Mouse (Mus musculus) embryo, embryonic 11.5 days (tissue): ENCODE data around the gene Stox2.
"Not testable (repeated sequence)": the region's sequence is repeated elsewhere in the genome, so short reads cannot be mapped to it uniquely, and the experiment has no call there.

ENCODE experiments used
- DNase-seq: peaks from one replicate; pipeline ENCODE4 v3.0.0-alpha.2; 2012; ENCODE audit warnings: low read depth, low spot score

Stox2 gene

DNA sequence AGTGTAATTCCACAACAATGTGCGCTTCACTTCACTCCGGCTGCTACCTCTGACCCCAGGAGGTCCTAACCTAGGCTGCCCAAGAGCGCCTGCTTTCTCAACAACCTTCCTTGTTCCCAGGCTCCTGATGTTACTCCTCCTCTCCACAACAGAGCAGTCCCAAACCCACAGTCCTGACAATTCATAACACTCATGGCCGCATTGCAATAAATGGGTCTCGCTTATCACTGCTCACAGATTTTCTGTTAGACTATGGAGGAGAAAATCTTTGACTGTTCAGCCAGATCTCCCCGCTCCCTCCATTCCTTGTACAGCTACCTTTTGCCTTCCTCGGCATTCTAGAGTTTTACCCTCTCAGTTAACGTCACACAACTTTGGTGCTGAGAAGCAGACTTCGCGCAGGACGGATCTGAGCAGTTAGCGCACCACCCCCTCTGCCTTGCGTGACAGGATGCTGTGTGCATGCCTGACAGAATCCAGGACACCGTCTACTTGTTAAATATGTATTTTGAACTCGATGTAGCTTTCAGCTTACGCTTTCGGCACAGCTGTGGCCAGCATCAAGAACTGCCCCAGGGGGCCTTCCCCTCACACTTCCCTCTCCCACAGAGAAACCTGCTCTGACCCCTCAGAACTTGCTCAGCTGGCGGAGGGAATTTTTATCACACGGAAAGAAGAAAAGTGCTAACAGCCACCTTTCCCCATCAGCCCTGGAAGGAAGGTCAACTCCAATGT lies at the start of gene Stox2:
Gene Stox2 (minus strand): TSS at position 51 of the 735 bp plus-strand sequence.
- DNase-seq = no peak

DNA sequence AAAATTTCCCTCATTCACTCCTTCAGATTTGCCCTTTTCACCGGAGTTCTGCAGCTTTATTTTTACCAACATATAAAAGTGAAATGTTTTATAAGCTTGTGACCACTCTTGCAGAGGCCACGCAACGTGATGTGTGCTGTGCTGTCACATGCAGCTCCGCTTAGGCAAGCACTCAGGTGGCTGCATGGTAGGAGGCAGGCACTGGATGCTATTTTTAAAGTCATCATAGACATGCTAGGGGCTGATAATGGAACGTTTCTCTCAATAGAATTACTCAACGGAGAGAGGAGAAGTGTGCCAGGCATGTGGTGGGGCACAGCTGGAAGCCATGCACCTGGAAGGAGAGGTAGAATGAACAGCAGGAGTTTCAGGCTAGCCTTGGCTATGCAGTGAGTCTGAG lies 49.3 kb upstream of the Stox2 start:
- DNase-seq = no peak

DNA sequence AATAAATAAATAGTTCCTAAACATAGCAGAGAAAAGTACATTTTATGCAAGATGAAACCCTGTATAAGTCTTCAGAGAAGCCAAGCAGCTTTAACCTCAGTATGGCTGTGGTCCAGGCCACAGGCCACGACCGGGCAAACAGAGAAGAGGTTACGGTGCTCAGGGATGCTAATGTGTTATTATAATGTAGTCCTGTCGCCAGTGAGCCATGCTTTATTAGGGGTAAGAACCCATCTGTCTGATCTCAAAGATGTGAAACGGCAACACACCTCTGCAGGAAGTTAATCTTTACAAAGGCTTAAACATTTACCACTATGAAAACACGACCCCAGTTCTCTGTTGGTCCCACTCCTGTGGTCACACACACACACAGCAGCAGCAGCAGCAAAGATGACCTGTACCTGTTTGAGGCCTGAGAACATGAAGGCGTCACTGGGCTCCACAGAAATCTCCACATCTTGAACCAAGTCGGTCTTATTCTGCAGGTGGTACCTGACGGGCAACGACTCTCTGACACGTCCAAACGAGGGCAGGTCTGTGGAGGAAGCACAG lies 48.5 kb upstream of the Stox2 start:
- DNase-seq = no peak

DNA sequence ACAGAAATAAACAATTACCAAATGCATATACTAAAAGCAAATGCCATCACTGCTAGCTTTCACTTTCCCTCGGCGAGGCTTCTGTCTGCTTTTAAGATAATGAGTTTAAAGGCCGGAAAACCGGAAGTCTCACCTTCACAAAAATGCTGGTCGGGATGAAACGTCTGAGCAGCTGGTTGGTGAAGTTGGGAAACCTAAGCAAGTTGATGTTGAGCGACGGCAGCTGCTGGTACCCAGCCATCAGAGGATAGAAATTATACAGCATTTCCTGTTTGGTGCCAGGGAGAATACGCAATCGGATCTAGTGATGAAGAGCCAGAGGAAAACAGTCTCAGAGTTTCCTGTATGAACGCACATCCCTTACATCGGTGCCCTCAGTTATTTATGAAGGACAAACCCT lies 46.9 kb upstream of the Stox2 start:
- no peak for DNase-seq

DNA sequence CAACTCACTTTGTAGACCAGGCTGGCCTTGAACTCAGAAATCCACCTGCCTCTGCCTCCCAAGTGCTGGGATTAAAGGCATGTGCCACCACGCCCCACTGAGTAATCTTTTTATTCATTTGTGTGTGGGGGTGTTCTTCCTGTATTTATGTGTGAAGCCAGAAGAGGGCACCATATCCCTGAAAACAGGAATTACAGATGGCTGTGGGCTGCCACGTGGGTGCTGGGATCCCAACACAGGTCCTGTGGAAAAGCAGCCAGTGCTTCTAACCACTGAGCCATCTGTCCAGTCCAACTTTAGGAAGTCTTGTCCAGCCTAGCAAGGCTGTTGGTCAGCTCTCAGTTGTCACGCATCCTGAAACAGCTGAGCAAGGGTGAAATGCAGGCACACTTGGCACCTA lies 41.1 kb upstream of the Stox2 start:
- DNase-seq = no peak

DNA sequence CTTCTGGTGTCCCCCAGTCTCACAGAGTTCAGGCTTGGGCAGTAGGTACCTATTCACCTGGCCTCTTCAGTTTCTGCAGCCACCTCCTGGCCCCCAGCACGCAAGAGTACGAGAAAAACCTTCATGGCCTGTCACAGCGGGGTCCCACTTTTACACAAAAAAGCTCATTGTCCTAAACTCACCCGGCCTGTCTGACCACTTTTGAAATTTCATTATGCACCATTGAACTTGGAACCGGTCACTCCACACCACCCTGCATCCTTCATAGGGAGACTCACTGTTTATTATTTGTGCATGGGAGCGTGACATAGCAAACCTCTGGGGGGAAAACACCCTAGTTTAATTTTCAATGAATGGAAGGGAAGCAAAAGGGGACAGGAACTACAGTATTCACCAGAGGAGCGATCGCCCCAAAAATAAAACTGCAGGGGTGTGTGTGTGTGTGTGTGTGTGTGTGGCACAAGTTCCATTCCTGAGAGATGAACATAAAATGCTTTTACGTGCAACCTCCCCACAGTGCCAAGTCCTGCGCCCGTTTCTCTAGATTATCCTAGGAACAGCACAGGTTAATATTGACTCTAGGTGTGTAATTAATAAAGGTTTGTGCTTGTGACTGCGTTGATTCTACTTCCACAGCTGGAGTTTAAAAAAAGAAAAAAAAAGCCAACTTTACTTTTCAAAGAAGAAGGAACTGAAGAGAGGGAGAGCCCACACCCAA lies 36.4 kb upstream of the Stox2 start:
- no peak for DNase-seq

DNA sequence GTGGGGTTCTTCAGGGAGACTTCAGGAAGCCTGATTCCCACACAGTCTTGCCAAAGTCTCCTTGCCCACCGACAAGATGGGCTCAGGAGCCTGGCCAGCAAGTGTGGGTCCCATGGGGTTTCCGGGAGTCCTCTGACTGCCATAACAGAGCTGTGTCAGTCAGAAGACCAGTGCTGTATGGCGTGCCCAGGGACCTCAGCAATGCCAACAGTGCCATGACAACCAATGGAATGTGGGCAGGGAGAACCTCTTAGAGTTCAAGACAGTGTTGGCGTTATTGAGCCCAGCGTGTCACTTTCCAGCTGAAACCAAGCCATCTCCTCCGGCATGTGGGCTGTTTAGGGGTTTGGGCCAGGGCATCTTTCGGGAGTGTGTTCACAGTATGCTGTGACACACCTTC lies 33.9 kb upstream of the Stox2 start:
- no peak for DNase-seq

DNA sequence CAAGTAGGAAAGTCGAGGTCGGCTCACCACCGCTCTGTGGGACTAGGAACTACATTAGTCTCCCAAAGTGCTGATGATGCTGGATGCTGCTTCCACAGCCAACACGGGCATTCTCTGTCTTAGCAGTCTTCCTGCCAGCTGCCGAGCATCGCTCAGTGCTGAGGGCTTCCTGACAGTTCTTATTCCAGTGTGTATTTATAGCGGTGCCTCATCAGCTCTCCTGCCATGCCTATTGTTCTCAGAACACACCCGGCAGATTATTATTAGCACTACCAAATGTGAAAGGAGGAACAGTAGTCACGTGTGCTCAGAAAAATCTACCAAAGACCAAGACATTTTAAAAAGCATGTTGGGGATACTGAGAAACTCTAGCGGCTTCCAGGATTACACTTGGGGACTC lies 15.5 kb upstream of the Stox2 start:
- no peak for DNase-seq

DNA sequence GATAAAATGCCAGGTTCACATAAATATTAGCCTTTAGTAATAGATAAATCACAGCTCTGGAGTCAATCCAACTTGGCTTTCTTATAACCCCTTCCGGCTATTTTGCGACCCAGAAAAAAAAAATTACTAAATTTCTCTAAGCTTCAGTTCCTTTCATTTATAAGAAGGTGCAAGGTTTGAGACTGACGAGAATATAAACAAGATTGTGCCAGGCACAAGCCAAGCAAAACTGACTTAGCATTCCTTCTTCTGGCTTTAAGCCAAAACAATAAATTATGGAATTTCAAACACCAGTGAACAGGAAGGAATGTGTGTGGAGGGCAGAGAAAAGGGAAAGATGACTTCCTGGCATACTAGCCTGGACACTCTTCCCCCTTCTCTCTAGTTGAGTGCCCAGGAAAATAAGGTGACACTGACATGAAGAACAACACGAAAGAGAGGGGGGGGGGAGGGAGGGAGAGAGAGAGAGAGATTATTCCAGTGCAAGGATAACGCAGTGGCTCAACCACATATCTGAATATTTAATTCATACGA lies 13.1 kb upstream of the Stox2 start:
- DNase-seq = no peak

DNA sequence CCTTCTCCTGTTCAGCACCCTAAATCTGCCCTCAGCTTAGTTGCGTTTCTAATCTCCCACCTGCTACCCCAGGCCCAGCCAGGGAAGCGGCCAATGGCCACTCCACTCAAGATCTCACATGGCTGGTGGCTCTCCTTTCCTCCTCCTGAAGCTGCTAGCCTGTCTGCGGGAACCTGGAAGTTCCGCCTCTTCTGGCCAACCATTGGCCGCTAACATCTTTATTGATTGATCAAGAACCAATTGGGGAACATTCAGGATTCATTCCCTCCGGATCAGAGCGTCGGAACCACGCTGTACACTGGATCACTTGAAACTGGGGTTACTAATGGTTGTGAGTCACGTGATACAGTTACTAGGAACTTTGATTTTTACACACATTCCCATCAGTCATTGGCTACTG lies 12.4 kb upstream of the Stox2 start:
- no peak for DNase-seq

DNA sequence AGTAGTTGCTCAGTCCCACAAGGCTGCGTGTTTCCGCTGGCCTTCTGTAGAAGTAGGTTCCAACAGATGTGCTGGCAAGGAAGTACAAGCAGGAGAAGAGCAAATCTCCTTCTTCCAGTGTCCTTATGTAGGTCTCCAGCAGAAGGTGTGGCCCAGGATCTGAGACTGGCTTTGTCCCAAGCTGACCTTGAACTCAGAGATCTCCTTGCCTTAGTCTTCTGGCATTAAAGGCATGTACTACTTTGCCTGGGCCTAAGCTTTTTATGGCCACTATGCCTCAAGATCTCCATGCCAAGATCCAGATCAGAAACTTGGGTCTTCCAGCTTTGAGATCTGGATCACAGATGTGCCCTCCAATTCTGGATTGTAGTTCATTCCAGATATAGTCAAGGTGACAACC lies 3.0 kb upstream of the Stox2 start:
- not testable (repeated sequence) for DNase-seq

DNA sequence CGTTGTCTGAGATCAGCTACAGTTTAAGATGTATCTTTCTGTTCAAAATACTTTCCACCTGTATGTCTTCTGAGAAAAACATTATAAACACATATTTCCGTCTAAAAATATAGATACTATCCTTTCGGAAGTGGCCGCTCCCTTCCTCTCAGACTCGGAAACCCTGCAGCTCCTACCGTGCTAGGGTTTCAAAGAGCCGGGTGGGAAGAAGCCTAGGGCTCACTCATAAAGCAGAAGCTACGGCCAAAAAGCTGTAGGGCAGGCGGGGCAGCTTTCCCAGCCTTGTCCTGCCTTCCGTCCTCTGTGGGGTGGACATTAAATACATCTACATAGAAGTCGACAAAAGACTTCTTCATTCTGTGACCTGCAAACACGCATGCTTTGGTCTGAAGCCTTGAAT lies 6.9 kb downstream of the Stox2 start:
- DNase-seq = no peak

DNA sequence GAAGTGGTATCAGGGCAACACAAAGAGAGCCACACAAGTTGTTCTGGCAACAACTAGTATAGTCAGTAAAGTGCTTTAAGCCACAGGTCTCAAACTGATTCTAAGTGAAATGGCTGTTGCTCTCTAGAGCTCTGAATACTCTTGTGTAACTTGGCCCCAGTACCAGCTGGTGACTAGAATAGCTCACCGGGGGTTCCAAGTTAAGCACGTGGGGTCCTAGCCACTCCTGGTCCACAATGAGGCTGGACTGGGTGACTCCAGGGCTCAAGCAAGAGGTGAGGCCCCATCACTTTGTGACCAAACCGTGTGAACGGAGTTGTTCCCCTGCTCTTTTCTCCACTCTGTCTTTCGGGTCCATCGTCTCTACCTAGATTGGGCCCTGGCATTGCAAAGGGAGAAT lies 8.2 kb downstream of the Stox2 start:
- no peak for DNase-seq

DNA sequence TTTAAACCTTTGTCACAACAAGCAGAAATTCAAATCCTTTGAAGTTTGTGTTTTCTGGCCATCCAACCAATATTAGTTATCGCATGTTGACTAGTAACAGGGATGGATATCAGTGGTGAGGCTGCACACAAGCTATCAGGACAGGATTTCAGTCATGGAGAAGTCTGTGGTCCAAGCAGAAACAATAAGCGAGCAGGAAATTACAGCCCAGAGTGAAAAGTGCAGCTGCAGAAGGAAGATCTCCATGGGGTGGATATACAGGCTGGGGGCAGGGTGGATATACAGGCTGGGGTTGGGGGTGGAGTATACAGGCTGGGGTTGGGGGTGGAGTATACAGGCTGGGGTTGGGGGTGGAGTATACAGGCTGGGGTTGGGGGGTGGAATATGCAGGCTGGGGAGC lies 10.3 kb downstream of the Stox2 start:
- no peak for DNase-seq

DNA sequence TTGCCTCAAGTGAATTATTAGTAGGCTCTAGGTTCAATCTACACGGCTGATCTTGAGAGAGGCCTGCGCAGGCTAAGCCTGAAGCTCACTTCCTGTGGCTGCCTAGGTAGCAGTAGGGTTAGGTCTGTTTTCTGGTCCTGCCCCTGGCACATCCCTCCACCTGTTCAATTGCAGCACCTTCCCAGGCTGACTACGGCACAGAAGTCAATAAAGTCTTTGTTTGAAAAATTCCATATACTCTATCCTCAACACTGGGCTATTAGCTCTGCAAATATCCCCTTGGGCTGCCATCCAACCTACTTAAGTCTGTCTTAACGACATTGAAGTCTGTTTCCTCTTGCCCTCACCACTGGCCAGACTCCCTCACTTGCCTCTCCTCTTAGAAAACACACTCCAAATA lies 10.8 kb downstream of the Stox2 start:
- DNase-seq = no peak

DNA sequence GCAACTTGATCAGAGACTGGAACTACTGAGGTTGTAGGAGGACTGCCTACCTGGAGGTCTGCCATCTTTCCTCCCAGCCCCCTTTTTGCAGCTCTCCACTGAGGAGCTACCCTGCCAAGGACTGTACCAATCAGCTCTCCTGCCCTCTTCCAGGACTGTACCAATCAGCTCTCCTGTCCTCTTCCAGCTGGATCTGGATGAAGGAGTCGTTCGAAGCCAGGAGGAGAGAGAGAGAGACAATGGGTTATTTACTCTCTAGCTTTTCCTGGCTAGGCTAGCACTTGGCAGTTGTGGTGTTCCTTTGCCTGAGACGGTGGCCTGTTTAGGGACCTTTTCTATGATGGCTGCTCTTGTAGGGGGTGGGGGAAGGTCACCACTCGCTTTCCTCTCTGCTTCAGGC lies 14.9 kb downstream of the Stox2 start:
- no peak for DNase-seq

DNA sequence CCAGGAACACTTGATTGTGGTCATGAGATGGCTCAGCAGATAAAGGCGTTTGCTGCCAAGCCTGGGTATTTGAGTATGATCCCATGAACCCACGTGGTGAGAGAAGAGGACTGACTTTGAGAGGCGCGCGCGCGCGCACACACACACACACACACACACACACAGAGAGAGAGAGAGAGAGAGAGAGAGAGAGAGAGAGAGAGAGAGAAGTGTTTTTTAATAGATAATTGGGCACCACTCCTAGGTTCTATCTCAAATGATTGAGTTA lies 32.0 kb downstream of the Stox2 start:
- DNase-seq = not testable (repeated sequence)

DNA sequence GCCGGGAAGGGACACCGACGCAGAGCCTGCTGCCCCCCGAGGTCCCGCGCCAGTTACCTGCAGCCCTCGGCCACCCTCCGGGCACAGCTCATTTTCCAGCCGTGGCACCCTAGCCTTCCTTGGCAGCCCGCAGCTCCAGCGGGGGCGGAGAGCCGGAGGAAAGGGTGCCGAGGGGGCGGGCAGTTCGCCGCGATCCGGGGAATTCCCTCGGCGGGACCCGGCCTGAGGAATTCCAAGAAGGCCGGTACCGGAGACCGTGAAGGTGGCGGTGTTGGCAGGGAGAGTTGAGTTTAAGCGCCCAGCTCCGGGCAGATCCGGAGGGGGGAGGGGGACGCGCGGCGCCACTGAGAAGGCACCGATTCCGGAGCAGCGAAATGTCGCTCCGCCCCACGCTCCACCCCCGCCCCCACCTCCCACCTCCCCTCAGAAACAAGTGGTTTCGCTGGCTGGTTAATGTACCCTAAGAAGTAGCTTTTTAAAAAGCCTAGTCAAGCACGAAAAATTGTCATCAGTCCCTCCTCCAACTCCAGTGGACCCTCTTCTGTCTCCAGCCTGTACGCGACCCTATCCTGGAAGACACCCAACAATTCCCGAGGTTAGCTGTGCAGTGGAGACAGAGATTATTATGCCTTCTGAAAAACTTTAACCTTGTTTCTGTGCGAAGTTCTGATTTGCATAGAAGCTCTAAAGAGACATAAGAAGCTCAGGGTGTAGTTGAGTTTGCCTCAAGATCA lies 32.5 kb downstream of the Stox2 start:
- no peak for DNase-seq

DNA sequence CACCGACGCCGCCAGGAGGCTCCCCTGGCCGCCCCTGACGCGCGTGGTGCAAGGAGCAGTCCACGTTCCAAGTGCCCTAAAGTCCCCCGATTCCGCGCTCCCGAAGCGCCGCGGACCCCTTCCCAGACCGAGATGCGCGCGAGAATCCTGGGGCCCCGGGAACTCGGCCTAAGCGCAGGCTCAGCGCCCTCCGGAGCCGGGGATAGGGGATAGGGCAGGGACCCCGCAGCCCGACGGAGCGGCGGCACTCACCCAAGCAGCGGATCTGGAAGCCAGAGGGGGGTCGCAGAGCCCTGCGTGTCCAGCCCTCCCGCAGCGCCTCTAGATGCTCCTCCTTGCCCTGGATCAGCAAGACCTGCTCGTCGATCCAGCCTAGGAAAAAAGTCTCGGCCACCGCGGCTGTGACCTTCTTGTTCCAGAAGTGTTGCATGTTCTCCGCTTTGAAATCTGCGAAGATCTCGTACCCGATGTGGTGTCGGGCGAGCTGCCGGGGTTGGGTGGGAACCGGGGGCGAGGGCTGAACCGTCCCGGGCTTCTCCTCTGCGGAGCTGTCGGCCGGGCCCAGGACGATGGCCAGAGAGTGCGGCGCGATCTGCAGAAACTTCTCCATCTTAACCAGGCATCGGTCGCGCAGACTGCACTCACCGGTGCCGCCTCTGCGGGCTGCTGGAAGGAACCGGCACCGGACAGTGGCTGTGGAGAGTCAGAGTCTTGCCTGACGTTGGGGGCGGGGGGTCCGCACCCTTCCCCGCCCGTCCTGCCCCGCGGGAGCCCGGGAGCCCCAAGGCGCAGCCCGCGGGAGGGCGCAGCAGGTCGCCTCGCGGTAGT lies 33.3 kb downstream of the Stox2 start:
- DNase-seq = no peak

DNA sequence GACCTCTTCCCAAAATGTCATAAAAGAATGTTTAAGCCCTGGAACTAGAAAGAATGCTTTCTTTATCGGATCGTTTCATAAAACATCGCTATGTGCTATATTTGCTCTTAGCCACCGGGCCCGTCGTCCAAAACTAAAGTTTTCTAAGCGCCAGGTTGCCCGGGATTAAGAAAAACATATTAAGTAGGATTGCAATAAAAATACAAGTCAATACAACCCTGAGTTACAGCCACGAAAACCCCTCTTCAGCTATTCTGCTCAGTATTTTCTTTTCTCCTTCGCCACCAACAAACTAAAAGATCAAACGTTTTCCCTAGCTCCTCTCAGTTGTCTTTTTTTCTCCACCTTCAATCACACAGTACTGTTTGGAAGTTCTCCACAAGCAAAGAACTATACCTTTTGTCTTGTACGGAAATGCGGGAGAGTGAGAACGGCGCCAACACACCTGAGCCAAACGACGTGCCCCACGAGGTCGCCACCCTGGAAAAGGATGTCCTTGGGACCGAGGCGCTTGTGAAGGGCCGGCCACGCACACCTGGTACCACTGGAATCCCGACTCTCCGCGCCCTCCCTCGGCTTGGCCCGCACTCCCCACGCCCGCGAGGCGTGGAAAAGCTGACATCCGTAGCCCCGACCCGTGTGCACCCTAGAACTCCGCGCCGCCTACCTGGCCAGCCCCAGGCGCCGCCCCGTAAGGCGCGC lies 34.0 kb downstream of the Stox2 start:
- DNase-seq = no peak

DNA sequence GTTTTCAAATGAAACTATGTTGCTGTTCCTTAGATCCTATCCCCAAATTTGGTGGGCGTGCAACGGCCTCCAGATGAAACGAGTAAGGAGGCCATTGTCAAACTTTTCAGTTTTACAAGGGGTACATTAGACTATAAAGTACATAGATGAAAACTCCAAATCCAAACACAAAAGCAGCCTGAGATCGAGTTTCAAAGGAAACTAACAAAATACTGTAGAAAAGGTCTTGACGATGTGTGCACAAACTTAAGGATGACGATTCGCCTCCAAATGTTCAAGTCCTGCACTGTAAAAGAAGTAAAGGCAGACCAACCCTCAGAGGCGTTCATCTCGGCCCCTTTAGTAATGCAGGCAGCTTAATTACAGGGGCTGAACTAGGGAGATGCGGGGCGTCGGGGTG lies 34.8 kb downstream of the Stox2 start:
- DNase-seq = no peak
